Mouse (Mus musculus) urinary bladder, adult 18-20 months (tissue): ENCODE results near the gene Alg11.

Source experiments
- DNase-seq, 2 experiments: peaks; one replicate each; pipeline ENCODE4 v3.0.0; 2022; ENCODE audit warnings: low spot score in 2 of 2, mixed read lengths in 2 of 2

The Alg11 gene

GRCm38 (mm10) chr8:22060446-22060889 lies at the start of gene Alg11:
TSS of gene Alg11 (plus strand) at chr8:22060721.
- peak; percentile 84 to 96 for DNase-seq

GRCm38 (mm10) chr8:22013034-22013707 lies 47.4 kb upstream of the Alg11 start:
- no peak for DNase-seq

GRCm38 (mm10) chr8:22017731-22018130 lies 42.8 kb upstream of the Alg11 start:
- no peak for DNase-seq

- no peak for DNase-seq
Measured at GRCm38 (mm10) chr8:22019498-22019897, 41.0 kb upstream of the Alg11 start.

- no peak for DNase-seq
Measured at GRCm38 (mm10) chr8:22022244-22022643, 38.3 kb upstream of the Alg11 start.

GRCm38 (mm10) chr8:22025241-22025640 lies 35.3 kb upstream of the Alg11 start:
- DNase-seq = no peak

GRCm38 (mm10) chr8:22028973-22029372 lies 31.5 kb upstream of the Alg11 start:
- DNase-seq = no peak

- no peak for DNase-seq
Measured at GRCm38 (mm10) chr8:22030990-22031389, 29.5 kb upstream of the Alg11 start.

- no peak for DNase-seq
Measured at GRCm38 (mm10) chr8:22036137-22036536, 24.4 kb upstream of the Alg11 start.

- DNase-seq = no peak
Measured at GRCm38 (mm10) chr8:22037022-22037421, 23.5 kb upstream of the Alg11 start.

GRCm38 (mm10) chr8:22039468-22040152 lies 20.9 kb upstream of the Alg11 start:
- peak; percentile 12 to 27 for DNase-seq

GRCm38 (mm10) chr8:22040153-22040509 lies 20.4 kb upstream of the Alg11 start:
- no peak for DNase-seq

GRCm38 (mm10) chr8:22042515-22042914 lies 18.0 kb upstream of the Alg11 start:
- no peak for DNase-seq

GRCm38 (mm10) chr8:22043706-22044105 lies 16.8 kb upstream of the Alg11 start:
- DNase-seq = no peak

- peak in 1 of 2 experiments; percentile 48 for DNase-seq
Measured at GRCm38 (mm10) chr8:22047699-22048464, 12.6 kb upstream of the Alg11 start.

- DNase-seq = peak; percentile 29 to 47
Measured at GRCm38 (mm10) chr8:22054674-22055491, 5.6 kb upstream of the Alg11 start.

GRCm38 (mm10) chr8:22055492-22055877 lies 5.0 kb upstream of the Alg11 start:
- DNase-seq = no peak

- no peak for DNase-seq
Measured at GRCm38 (mm10) chr8:22056850-22057249, 3.7 kb upstream of the Alg11 start.

GRCm38 (mm10) chr8:22058368-22058767 lies 2.2 kb upstream of the Alg11 start:
- no peak for DNase-seq

- DNase-seq = no peak
Measured at GRCm38 (mm10) chr8:22059153-22059738, 1.3 kb upstream of the Alg11 start.

- DNase-seq = peak; percentile 9 to 63
Measured at GRCm38 (mm10) chr8:22059821-22060445, 588 bp upstream of the Alg11 start, which contains the start of gene Atp7b. TSS of gene Atp7b (minus strand) at chr8:22060305.
